16 mouse cellular contexts compared by ENCODE assay signal in the genomic region with DNA sequence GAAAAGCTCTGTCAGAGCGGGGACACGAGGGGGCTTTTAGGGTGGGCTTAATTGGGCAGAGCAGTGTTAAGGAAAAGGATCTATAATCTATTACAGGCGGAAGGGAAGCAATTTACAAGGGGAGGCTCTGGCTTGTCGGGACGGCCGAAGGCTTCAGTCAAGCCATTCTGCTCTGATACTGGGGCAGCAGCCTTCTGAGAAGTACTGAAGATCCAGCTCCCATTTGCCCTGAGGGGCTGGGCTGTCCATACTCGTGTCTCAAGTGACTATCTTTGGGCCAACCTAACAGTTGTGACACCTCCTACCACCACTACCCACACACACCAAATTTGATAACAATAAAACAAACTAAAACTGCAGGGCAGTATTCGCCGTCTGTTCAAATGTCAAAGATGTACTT. TPM values are rescaled to one million over a fixed set of nuclear protein-coding genes. Genes with fewer than 3 reads are reported as not detected.
"Had no signal": no experiment of that assay in that cellular context is flagged by ENCODE, and none has a peak within 500 bp of the region (broad histone marks: within the 10 kb centered on the region; RNA-seq: fewer than 3 reads in every experiment).

No protein-coding gene starts in this region.

- H3K4me3 ChIP-seq: midbrain, embryonic 10.5 days; midbrain, embryonic 12.5 days; myocyte; neural tube, embryonic 13.5 days; neural tube, embryonic 15.5 days had no signal

- H3K27me3 ChIP-seq: midbrain, embryonic 12.5 days; neural tube, embryonic 13.5 days; neural tube, embryonic 15.5 days had no signal

- H3K4me1 ChIP-seq: midbrain, embryonic 10.5 days; midbrain, embryonic 12.5 days; neural tube, embryonic 13.5 days had no signal

- H3K9me3 ChIP-seq: midbrain, embryonic 10.5 days; midbrain, embryonic 12.5 days; neural tube, embryonic 13.5 days; neural tube, embryonic 15.5 days had no signal

- DNase-seq: lung, postnatal 14 days; retina, postnatal 1 day; right cerebral cortex, postnatal 4 days; thymus, adult 18-20 months; thymus, postnatal 14 days; thymus, postnatal 36 days had no signal

- ATAC-seq: midbrain, embryonic 16.5 days had no signal

- H3K9ac ChIP-seq: midbrain, embryonic 12.5 days; neural tube, embryonic 13.5 days; neural tube, embryonic 15.5 days had no signal

- H3K27ac ChIP-seq: midbrain, embryonic 10.5 days; midbrain, embryonic 12.5 days; neural tube, embryonic 13.5 days; neural tube, embryonic 15.5 days had no signal

- H3K4me2 ChIP-seq: midbrain, embryonic 12.5 days; neural tube, embryonic 13.5 days; neural tube, embryonic 15.5 days had no signal

- H3K36me3 ChIP-seq: neural tube, embryonic 13.5 days had no signal

RNA-seq across cellular contexts. Expression of gene Gm20379, which starts 30.5 kb away (rescaled TPM):
- total RNA-seq: megakaryocyte, adult 5-6 weeks; megakaryocyte-erythroid progenitor cell, adult 5-6 weeks had no signal
- polyA plus RNA-seq: lung, adult 2 months; myocyte; small intestine, adult 2 months had no signal
